Mouse (Mus musculus) megakaryocyte, embryonic 14.5 days (primary cell): ENCODE data around the gene Prpsap2.

Source experiments
- FLI1 ChIP-seq: IDR thresholded peaks from 2 replicates; pipeline ENCODE4 v1.6.1; 2012; ENCODE audit warnings: low read length, inconsistent platforms, mixed read lengths
- GATA1 ChIP-seq: IDR thresholded peaks from 3 replicates; pipeline ENCODE4 v1.6.1; 2012; ENCODE audit warnings: mixed read lengths, low read length, inconsistent platforms, borderline replicate concordance

GRCm38 (mm10) chr11:61719826-61720225, 42.1 kb downstream of the Prpsap2 start:
- no peak for TF ChIP-seq GATA1
- TF ChIP-seq FLI1: no peak
